9 mouse cellular contexts compared by ENCODE assay signal in genomic region chr15:77037278-77038161, GRCm38 (mm10). TPM values are rescaled to one million over a fixed set of nuclear protein-coding genes. Genes with fewer than 3 reads are reported as not detected.
DNase-seq lines count a peak whose midpoint lies in the region; ATAC-seq and TF ChIP-seq lines count a peak whose summit lies in the region.
"Had no signal": no experiment of that assay in that cellular context is flagged by ENCODE, and none has a peak within 500 bp of the region (broad histone marks: within the 10 kb centered on the region; RNA-seq: fewer than 3 reads in every experiment).

No protein-coding gene starts in this region.

- intact Hi-C loops in gastrocnemius, postnatal 14 days (cut with DNase I; ENCODE audit: low total_unique reads): no loop called here

- peaks cover 13% of the 10 kb centered on the region for H3K4me1 ChIP-seq in hindbrain, postnatal 0 days (ENCODE audit: insufficient read depth, low read length)
- H3K4me1 ChIP-seq in liver, embryonic 13.5 days (replicated peaks): peaks cover 17% of the 10 kb centered on the region
- peaks cover 21% of the 10 kb centered on the region for H3K4me1 ChIP-seq in neural tube, embryonic 15.5 days

- H3K4me3 ChIP-seq in C2C12 (ENCODE audit: insufficient read depth, poor library complexity, severe bottlenecking): no peak overlapping the region
- H3K4me3 ChIP-seq in hindbrain, postnatal 0 days (ENCODE audit: low read length): no peak overlapping the region
- H3K4me3 ChIP-seq in liver, embryonic 13.5 days (replicated peaks): no peak overlapping the region
- H3K4me3 ChIP-seq in neural tube, embryonic 15.5 days (replicated peaks): no peak overlapping the region

- H3K4me2 ChIP-seq in hindbrain, postnatal 0 days (ENCODE audit: low read depth, low read length): no peak overlapping the region
- H3K4me2 ChIP-seq in liver, embryonic 13.5 days: no peak overlapping the region
- no peak overlapping the region for H3K4me2 ChIP-seq in neural tube, embryonic 15.5 days

- H3K79me3 ChIP-seq in C2C12 (ENCODE audit: low read depth): no peaks in the 10 kb centered on the region

- peak overlapping the region; percentile 33; the same call in 1 of the 2 replicates for H3K9ac ChIP-seq in hindbrain, postnatal 0 days (replicated peaks; ENCODE audit: low read length)
- no peak overlapping the region for H3K9ac ChIP-seq in liver, embryonic 13.5 days
- H3K9ac ChIP-seq in neural tube, embryonic 15.5 days (replicated peaks): no peak overlapping the region
- H3K9ac ChIP-seq: liver, embryonic 14.5 days had no signal

- peak overlapping the region; percentile 88 for H3K27ac ChIP-seq in hindbrain, postnatal 0 days
- peak overlapping the region; percentile 61 for H3K27ac ChIP-seq in liver, embryonic 13.5 days
- peak overlapping the region; percentile 81 for H3K27ac ChIP-seq in neural tube, embryonic 15.5 days (replicated peaks)
- H3K27ac ChIP-seq: liver, embryonic 14.5 days had no signal

- peak overlapping the region; percentile 75 for H3ac ChIP-seq in C2C12 (ENCODE audit: control insufficient read depth, insufficient read length, low read depth)

- WGBS in hindbrain, postnatal 0 days: 27% methylated on average over 11 of the region's 11 CpGs
- WGBS in liver, embryonic 13.5 days (ENCODE audit: insufficient replicate concordance): 21% methylated on average over 11 of the region's 11 CpGs
- 33% methylated on average over 11 of the region's 11 CpGs for WGBS in neural tube, embryonic 15.5 days

- DNase-seq in brain, embryonic 14.5 days (ENCODE audit: low read depth): peak; percentile 51
- peak; percentile 82 for DNase-seq in gastrocnemius, postnatal 14 days
- peak; percentile 70 for DNase-seq in hindbrain, postnatal 0 days (ENCODE audit: low spot score)
- DNase-seq in liver, embryonic 13.5 days: no peak
- DNase-seq in thymus, adult 18-20 months: no peak
- no peak for DNase-seq in layer of hippocampus, adult 9-10 months (ENCODE audit: low spot score)

- H3K36me3 ChIP-seq in C2C12 (ENCODE audit: control insufficient read depth, insufficient read depth): no peaks in the 10 kb centered on the region
- H3K36me3 ChIP-seq in hindbrain, postnatal 0 days (ENCODE audit: insufficient read depth, low read length): no peaks in the 10 kb centered on the region
- H3K36me3 ChIP-seq in liver, embryonic 13.5 days: no peaks in the 10 kb centered on the region
- H3K36me3 ChIP-seq in neural tube, embryonic 15.5 days: no peaks in the 10 kb centered on the region

- no peaks in the 10 kb centered on the region for H3K79me2 ChIP-seq in C2C12 (ENCODE audit: control insufficient read depth, insufficient read depth)

- H3K9me3 ChIP-seq in hindbrain, postnatal 0 days (ENCODE audit: low read length): no peaks in the 10 kb centered on the region
- no peaks in the 10 kb centered on the region for H3K9me3 ChIP-seq in liver, embryonic 13.5 days (replicated peaks)
- H3K9me3 ChIP-seq in neural tube, embryonic 15.5 days (replicated peaks): no peaks in the 10 kb centered on the region

- no peaks in the 10 kb centered on the region for H3K27me3 ChIP-seq in C2C12 (ENCODE audit: control insufficient read depth, insufficient read depth, insufficient read length)
- no peaks in the 10 kb centered on the region for H3K27me3 ChIP-seq in hindbrain, postnatal 0 days (ENCODE audit: insufficient read depth, low read length)
- peaks cover 10% of the 10 kb centered on the region for H3K27me3 ChIP-seq in liver, embryonic 13.5 days
- no peaks in the 10 kb centered on the region for H3K27me3 ChIP-seq in neural tube, embryonic 15.5 days (replicated peaks)

- no peak for TF ChIP-seq CTCF in C2C12 (IDR thresholded peaks at IDR 0.05; ENCODE audit: control insufficient read depth, insufficient read depth, insufficient read length)
- no peak for TF ChIP-seq CTCF in brain, embryonic 14.5 days (IDR thresholded peaks at IDR 0.05; ENCODE audit: borderline replicate concordance, extremely low read depth, insufficient read depth, insufficient read length)
- no peak for TF ChIP-seq CTCF in hindbrain, postnatal 0 days (IDR thresholded peaks at IDR 0.05; ENCODE audit: low read depth)

- no peak for TF ChIP-seq POLR2A in brain, embryonic 14.5 days (IDR thresholded peaks at IDR 0.05; ENCODE audit: borderline replicate concordance, extremely low read depth, insufficient read depth, insufficient read length, poor library complexity, severe bottlenecking)

- ATAC-seq in hindbrain, postnatal 0 days: peak; percentile 76
- no peak for ATAC-seq in liver, embryonic 13.5 days (ENCODE audit: low read depth)
- ATAC-seq in neural tube, embryonic 15.5 days (ENCODE audit: low FRiP score): peak; percentile 17; the same call in 1 of the 2 replicates

TF ChIP-seq in C2C12, 6 proteins besides CTCF, POLR2A, EP300 and RAD21:
- TF ChIP-seq USF1 (IDR thresholded peaks at IDR 0.05; ENCODE audit: low read depth) (peak; percentile 71), CEBPB (IDR thresholded peaks at IDR 0.05; ENCODE audit: low read depth) (no peak), MYOD1 (IDR thresholded peaks at IDR 0.05; ENCODE audit: control insufficient read depth, insufficient read length, low read depth) (peak; percentile 38), MAX (IDR thresholded peaks at IDR 0.05) (peak; percentile 35), FOSL1 (IDR thresholded peaks at IDR 0.05; ENCODE audit: insufficient read depth, low read length, poor library complexity, severe bottlenecking) (no peak)
TF ChIP-seq in C2C12: peak in this region for 3.

RNA-seq across cellular contexts. Expression of gene Apol6, which starts 7.0 kb away (rescaled TPM):
- 0.06 TPM for polyA plus RNA-seq in C2C12 (2012; fragmentation: generic; extraction: Trizol)
- 0.04 and 0.05 TPM in 2 replicates for polyA plus RNA-seq in brain, embryonic 14.5 days (2012; rRNA removed)
- total RNA-seq in gastrocnemius, postnatal 14 days (2021): 10 to 100 TPM; 23.4 to 33.2 TPM
- total RNA-seq in hindbrain, postnatal 0 days (2014; rRNA removed): 1.1 TPM in 1 of 2 replicates, not detected in the other
- 0.35 TPM in 1 of 2 replicates, not detected in the other for polyA plus RNA-seq in hindbrain, postnatal 0 days (2015; fragmentation: Nextera tagmentation; extraction: Ambion mirVana)
- polyA plus RNA-seq in liver, embryonic 13.5 days (2015; fragmentation: Nextera tagmentation; extraction: Ambion mirVana): 0.19 and 0.36 TPM in 2 replicates
- 0.54 TPM in 1 of 2 replicates, not detected in the other for polyA plus RNA-seq in neural tube, embryonic 15.5 days (2015; fragmentation: Nextera tagmentation; extraction: Ambion mirVana)

RNA-seq across cellular contexts. Expression of gene Mb, which starts 12.9 kb away (rescaled TPM):
- polyA plus RNA-seq in C2C12 (2012; fragmentation: generic; extraction: Trizol): 3.1 TPM
- 0.26 and 0.33 TPM in 2 replicates for polyA plus RNA-seq in brain, embryonic 14.5 days (2012; rRNA removed)
- total RNA-seq in gastrocnemius, postnatal 14 days (2021): 1,000 to 10,000 TPM in 1 of 2 experiments, 100 to 1,000 TPM in 1; 840 to 1,154 TPM
- total RNA-seq in hindbrain, postnatal 0 days (2014; rRNA removed): 0.65 TPM in 1 of 2 replicates, not detected in the other
- 0.20 and 0.28 TPM in 2 replicates for polyA plus RNA-seq in hindbrain, postnatal 0 days (2015; fragmentation: Nextera tagmentation; extraction: Ambion mirVana)
- polyA plus RNA-seq in liver, embryonic 13.5 days (2015; fragmentation: Nextera tagmentation; extraction: Ambion mirVana): 0.39 and 0.98 TPM in 2 replicates
- 1.3 TPM in 2 replicates for polyA plus RNA-seq in neural tube, embryonic 15.5 days (2015; fragmentation: Nextera tagmentation; extraction: Ambion mirVana)

Comparison
In these comparisons a context has a peak if more than half of its experiments do, and no peak if none do; other contexts are left out.
1. DNase-seq: peak in brain, embryonic 14.5 days (single experiment), gastrocnemius, postnatal 14 days (single experiment) and hindbrain, postnatal 0 days (single experiment); none in liver, embryonic 13.5 days (single experiment), thymus, adult 18-20 months (0 of 2) and layer of hippocampus, adult 9-10 months (single experiment).
2. Peak in every context shown above with its lines, with median percentiles within 50 percentile points of each other: H3K27ac ChIP-seq.